Comparison of ENCODE assay signal across 13 mouse cellular contexts in the genomic region with DNA sequence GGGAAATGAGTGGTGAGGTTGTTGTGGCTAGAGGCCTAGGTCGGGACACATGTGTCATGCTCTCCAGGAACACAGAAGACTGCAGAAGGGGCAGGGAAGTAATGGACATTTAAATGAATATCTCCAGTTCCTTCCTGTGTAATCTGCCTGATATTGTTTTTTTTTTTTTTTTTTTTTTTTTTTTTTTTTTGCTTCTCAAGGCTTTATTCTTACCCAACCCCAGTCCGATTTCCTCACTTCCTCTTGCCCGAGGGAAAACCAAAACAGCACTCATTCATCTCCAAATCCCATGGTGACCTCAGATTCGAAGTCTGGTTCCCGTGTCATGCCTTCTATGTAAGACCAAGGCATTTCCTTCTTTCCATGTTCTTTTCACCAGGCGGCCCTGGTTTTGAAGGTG. TPM values are rescaled to one million over a fixed set of nuclear protein-coding genes. Genes with fewer than 3 reads are reported as not detected.
DNase-seq lines count a peak whose midpoint lies in the region; ATAC-seq lines count a peak whose summit lies in the region.
"Had no signal": no experiment of that assay in that cellular context is flagged by ENCODE, and none has a peak within 500 bp of the region (broad histone marks: within the 10 kb centered on the region; RNA-seq: fewer than 3 reads in every experiment).

No protein-coding gene starts in this region.

- no peak overlapping the region for H3K9ac ChIP-seq in heart, embryonic 11.5 days (ENCODE audit: low read depth, low read length)
- H3K9ac ChIP-seq in liver, embryonic 16.5 days (ENCODE audit: low read depth, low read length): no peak overlapping the region
- H3K9ac ChIP-seq in liver, embryonic 12.5 days: no peak overlapping the region

- H3K9me3 ChIP-seq in heart, embryonic 11.5 days (replicated peaks; ENCODE audit: control insufficient read depth, low read length): no peaks in the 10 kb centered on the region
- no peaks in the 10 kb centered on the region for H3K9me3 ChIP-seq in liver, embryonic 16.5 days (replicated peaks; ENCODE audit: control insufficient read depth, low read length)
- H3K9me3 ChIP-seq in liver, embryonic 12.5 days (replicated peaks): no peaks in the 10 kb centered on the region

- H3K4me2 ChIP-seq in heart, embryonic 11.5 days: no peak overlapping the region
- H3K4me2 ChIP-seq in liver, embryonic 16.5 days (ENCODE audit: low read depth, low read length): no peak overlapping the region
- no peak overlapping the region for H3K4me2 ChIP-seq in liver, embryonic 12.5 days

- ATAC-seq in heart, embryonic 11.5 days (replicated peaks; ENCODE audit: insufficient number of reproducible peaks, low FRiP score, low TSS enrichment): no peak
- no peak for ATAC-seq in liver, embryonic 16.5 days (ENCODE audit: low read depth)
- ATAC-seq in liver, embryonic 12.5 days: no peak
- no peak for ATAC-seq in cerebellum, adult (ENCODE audit: insufficient number of reproducible peaks, low FRiP score, low TSS enrichment)

- WGBS in heart, embryonic 11.5 days (ENCODE audit: insufficient replicate concordance): 63% methylated on average over 6 of the region's 6 CpGs
- 36% methylated on average over 6 of the region's 6 CpGs for WGBS in liver, embryonic 16.5 days (ENCODE audit: insufficient replicate concordance)
- WGBS in liver, embryonic 12.5 days (ENCODE audit: insufficient replicate concordance): 47% methylated on average over 6 of the region's 6 CpGs

- no peaks in the 10 kb centered on the region for H3K27me3 ChIP-seq in heart, embryonic 11.5 days (ENCODE audit: control insufficient read depth, insufficient read depth, low read length)
- no peaks in the 10 kb centered on the region for H3K27me3 ChIP-seq in liver, embryonic 16.5 days (ENCODE audit: control insufficient read depth, insufficient read depth, low read depth, low read length)
- no peaks in the 10 kb centered on the region for H3K27me3 ChIP-seq in liver, embryonic 12.5 days (replicated peaks)

- no peaks in the 10 kb centered on the region for H3K36me3 ChIP-seq in heart, embryonic 11.5 days (ENCODE audit: control insufficient read depth, insufficient read depth, low read length)
- H3K36me3 ChIP-seq in liver, embryonic 16.5 days (ENCODE audit: control insufficient read depth, insufficient read depth): no peaks in the 10 kb centered on the region
- no peaks in the 10 kb centered on the region for H3K36me3 ChIP-seq in liver, embryonic 12.5 days

- no peak for DNase-seq in heart, adult 18-20 months
- peak; percentile 61 for DNase-seq in NIH3T3 (ENCODE audit: low read depth)
- DNase-seq in monocyte, adult 2 months (ENCODE audit: low read depth in 1 of 2, low spot score in 2 of 2): peak; percentile 34 to 38
- DNase-seq: kidney, adult 18-20 months; right cerebral cortex, postnatal 14 days; thymus, postnatal 14 days had no signal

- H3K4me1 ChIP-seq in heart, embryonic 11.5 days (ENCODE audit: control insufficient read depth, insufficient read depth, low read length): peaks cover 17% of the 10 kb centered on the region
- peaks cover 12% of the 10 kb centered on the region for H3K4me1 ChIP-seq in liver, embryonic 16.5 days (ENCODE audit: control insufficient read depth, low read depth, low read length)
- H3K4me1 ChIP-seq in liver, embryonic 12.5 days: peaks cover 13% of the 10 kb centered on the region

- H3K27ac ChIP-seq in heart, embryonic 11.5 days (ENCODE audit: low read depth, low read length): peak overlapping the region; percentile 75; the same call in 1 of the 2 replicates
- 0 out of 2 replicates have a peak overlapping the region, but pooled peaks have one; percentile 35 for H3K27ac ChIP-seq in liver, embryonic 16.5 days (ENCODE audit: low read length)
- no peak overlapping the region for H3K27ac ChIP-seq in liver, embryonic 12.5 days

- H3K4me3 ChIP-seq in heart, embryonic 11.5 days (ENCODE audit: low read depth, low read length): no peak overlapping the region
- H3K4me3 ChIP-seq in liver, embryonic 16.5 days (ENCODE audit: low read depth, low read length): no peak overlapping the region
- no peak overlapping the region for H3K4me3 ChIP-seq in liver, embryonic 12.5 days

RNA-seq across cellular contexts. Expression of gene Il23a, which starts 0.3 kb away (rescaled TPM):
- polyA plus RNA-seq in heart, embryonic 11.5 days (2014; fragmentation: Nextera tagmentation; extraction: Ambion mirVana): 0.86 and 0.89 TPM in 2 replicates
- total RNA-seq in heart, adult 18-20 months (2021): not detected
- polyA plus RNA-seq in liver, embryonic 16.5 days (2015; fragmentation: Nextera tagmentation; extraction: Ambion mirVana): 0.06 and 0.12 TPM in 2 replicates
- polyA plus RNA-seq in liver, embryonic 12.5 days (2016; fragmentation: Nextera tagmentation; extraction: Ambion mirVana): not detected in 2 replicates
- total RNA-seq: layer of hippocampus, adult 18-20 months had no signal

RNA-seq across cellular contexts. Expression of gene Pan2, which starts 4.9 kb away (rescaled TPM):
- 25.9 and 27.7 TPM in 2 replicates for polyA plus RNA-seq in heart, embryonic 11.5 days (2014; fragmentation: Nextera tagmentation; extraction: Ambion mirVana)
- 1 to 10 TPM; 4.5 to 6.0 TPM for total RNA-seq in heart, adult 18-20 months (2021)
- polyA plus RNA-seq in liver, embryonic 16.5 days (2015; fragmentation: Nextera tagmentation; extraction: Ambion mirVana): 13.2 and 14.8 TPM in 2 replicates
- 17.9 and 18.3 TPM in 2 replicates for polyA plus RNA-seq in liver, embryonic 12.5 days (2016; fragmentation: Nextera tagmentation; extraction: Ambion mirVana)

RNA-seq across cellular contexts. Expression of gene Cnpy2, which starts 24.0 kb away (rescaled TPM):
- polyA plus RNA-seq in heart, embryonic 11.5 days (2014; fragmentation: Nextera tagmentation; extraction: Ambion mirVana): 206 and 224 TPM in 2 replicates
- total RNA-seq in heart, adult 18-20 months (2021): 10 to 100 TPM; 62.2 to 66.6 TPM
- 86.6 and 92.8 TPM in 2 replicates for polyA plus RNA-seq in liver, embryonic 16.5 days (2015; fragmentation: Nextera tagmentation; extraction: Ambion mirVana)
- 107 and 114 TPM in 2 replicates for polyA plus RNA-seq in liver, embryonic 12.5 days (2016; fragmentation: Nextera tagmentation; extraction: Ambion mirVana)

RNA-seq across cellular contexts. Expression of gene Stat2, which starts 27.9 kb away (rescaled TPM):
- polyA plus RNA-seq in heart, embryonic 11.5 days (2014; fragmentation: Nextera tagmentation; extraction: Ambion mirVana): 8.6 and 11.0 TPM in 2 replicates
- 10 to 100 TPM in 1 of 2 experiments, 1 to 10 TPM in 1; 8.3 to 11.3 TPM for total RNA-seq in heart, adult 18-20 months (2021)
- 7.8 and 9.5 TPM in 2 replicates for polyA plus RNA-seq in liver, embryonic 16.5 days (2015; fragmentation: Nextera tagmentation; extraction: Ambion mirVana)
- 8.4 and 8.8 TPM in 2 replicates for polyA plus RNA-seq in liver, embryonic 12.5 days (2016; fragmentation: Nextera tagmentation; extraction: Ambion mirVana)

RNA-seq across cellular contexts. Expression of gene Apof, which starts 29.8 kb away (rescaled TPM):
- polyA plus RNA-seq in heart, embryonic 11.5 days (2014; fragmentation: Nextera tagmentation; extraction: Ambion mirVana): 0.49 TPM in 1 of 2 replicates, not detected in the other
- total RNA-seq in heart, adult 18-20 months (2021): not detected
- polyA plus RNA-seq in liver, embryonic 16.5 days (2015; fragmentation: Nextera tagmentation; extraction: Ambion mirVana): 212 and 253 TPM in 2 replicates
- polyA plus RNA-seq in liver, embryonic 12.5 days (2016; fragmentation: Nextera tagmentation; extraction: Ambion mirVana): 27.2 and 28.2 TPM in 2 replicates
- total RNA-seq: layer of hippocampus, adult 18-20 months; left cerebral cortex, postnatal 14 days had no signal
- polyA plus RNA-seq: hindbrain, embryonic 11.5 days had no signal

Comparison
In these comparisons a context has a peak if more than half of its experiments do, and no peak if none do; other contexts are left out.
1. DNase-seq: peak in NIH3T3 (single experiment) and monocyte, adult 2 months (2 of 2); none in heart, adult 18-20 months (0 of 2).